In the genomic region with DNA sequence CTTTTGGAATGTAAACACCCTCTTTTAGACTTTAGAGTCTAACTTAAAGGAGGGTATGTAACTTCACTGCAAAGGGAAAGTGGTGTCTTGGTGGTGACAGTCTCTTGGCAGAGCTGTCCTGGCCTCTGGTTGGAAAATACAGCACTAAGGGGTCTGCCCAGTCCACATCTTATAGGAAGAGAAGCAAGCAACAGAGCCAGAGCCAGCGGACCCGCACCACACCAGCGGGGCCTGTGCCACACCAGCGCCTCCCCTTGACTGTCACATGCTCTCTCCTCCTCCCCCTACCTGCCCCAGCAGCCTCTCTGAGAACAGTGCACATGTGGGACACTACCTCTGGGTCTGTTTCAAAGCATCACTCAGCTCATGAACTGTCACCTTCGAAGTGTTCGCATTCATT, we compare ENCODE assay signal across 17 mouse cellular contexts. TPM values are rescaled to one million over a fixed set of nuclear protein-coding genes. Genes with fewer than 3 reads are reported as not detected.
A peak's percentile ranks its signal among the peaks of the same experiment; 100 is the strongest.
DNase-seq lines count a peak whose midpoint lies in the region; ATAC-seq and TF ChIP-seq lines count a peak whose summit lies in the region.
"Had no signal": no experiment of that assay in that cellular context is flagged by ENCODE, and none has a peak within 500 bp of the region (broad histone marks: within the 10 kb centered on the region; RNA-seq: fewer than 3 reads in every experiment).

No protein-coding gene starts in this region.

- no peaks in the 10 kb centered on the region for H3K36me3 ChIP-seq in hindbrain, embryonic 15.5 days
- no peaks in the 10 kb centered on the region for H3K36me3 ChIP-seq in hindbrain, embryonic 14.5 days (replicated peaks; ENCODE audit: control insufficient read depth, insufficient read depth)
- H3K36me3 ChIP-seq in midbrain, embryonic 13.5 days = no peaks in the 10 kb centered on the region
- H3K36me3 ChIP-seq in midbrain, embryonic 10.5 days = no peaks in the 10 kb centered on the region
- no peaks in the 10 kb centered on the region for H3K36me3 ChIP-seq in forebrain, embryonic 12.5 days (replicated peaks)
- H3K36me3 ChIP-seq in myocyte (ENCODE audit: control insufficient read depth, insufficient read depth) = no peaks in the 10 kb centered on the region
- H3K36me3 ChIP-seq: midbrain, embryonic 15.5 days had no signal

- 76% methylated on average over 6 of the region's 6 CpGs for WGBS in hindbrain, embryonic 15.5 days
- 60% methylated on average over 6 of the region's 6 CpGs for WGBS in hindbrain, embryonic 14.5 days
- WGBS in midbrain, embryonic 13.5 days = 62% methylated on average over 6 of the region's 6 CpGs
- 74% methylated on average over 6 of the region's 6 CpGs for WGBS in midbrain, embryonic 10.5 days
- WGBS in forebrain, embryonic 12.5 days = 66% methylated on average over 6 of the region's 6 CpGs

- DNase-seq in hindbrain, embryonic 14.5 days (ENCODE audit: low spot score) = no peak
- DNase-seq in midbrain, embryonic 10.5 days (ENCODE audit: low spot score) = no peak
- DNase-seq in cerebellum, adult 11-12 months = no peak
- DNase-seq: cerebellum, adult 2 months; cerebellum, postnatal 25 days; gastrocnemius, adult 2 months; kidney, adult 9 months; kidney, postnatal 14 days had no signal

- H3K4me3 ChIP-seq in hindbrain, embryonic 15.5 days = no peak overlapping the region
- no peak overlapping the region for H3K4me3 ChIP-seq in hindbrain, embryonic 14.5 days (replicated peaks; ENCODE audit: low read length)
- no peak overlapping the region for H3K4me3 ChIP-seq in midbrain, embryonic 13.5 days (replicated peaks)
- H3K4me3 ChIP-seq in midbrain, embryonic 10.5 days = no peak overlapping the region
- no peak overlapping the region for H3K4me3 ChIP-seq in forebrain, embryonic 12.5 days (replicated peaks)
- no peak overlapping the region for H3K4me3 ChIP-seq in myocyte
- H3K4me3 ChIP-seq: gastrocnemius, adult 2 months; midbrain, embryonic 15.5 days had no signal

- H3K27me3 ChIP-seq in hindbrain, embryonic 15.5 days = peaks cover 7% of the 10 kb centered on the region; the same call in 1 of the 2 replicates
- H3K27me3 ChIP-seq in hindbrain, embryonic 14.5 days (ENCODE audit: control insufficient read depth, insufficient read depth, low read length) = peaks cover 23% of the 10 kb centered on the region
- H3K27me3 ChIP-seq in midbrain, embryonic 13.5 days = peaks cover 75% of the 10 kb centered on the region
- H3K27me3 ChIP-seq in midbrain, embryonic 10.5 days (ENCODE audit: low read depth, poor library complexity, severe bottlenecking) = peaks cover 89% of the 10 kb centered on the region
- H3K27me3 ChIP-seq in forebrain, embryonic 12.5 days = peaks cover 40% of the 10 kb centered on the region
- no peaks in the 10 kb centered on the region for H3K27me3 ChIP-seq in myocyte (ENCODE audit: control insufficient read depth, insufficient read depth, insufficient read length)

- H3K4me2 ChIP-seq in hindbrain, embryonic 15.5 days = no peak overlapping the region
- H3K4me2 ChIP-seq in hindbrain, embryonic 14.5 days (replicated peaks) = no peak overlapping the region
- no peak overlapping the region for H3K4me2 ChIP-seq in midbrain, embryonic 13.5 days (replicated peaks)
- H3K4me2 ChIP-seq in forebrain, embryonic 12.5 days = 0 out of 2 replicates have a peak overlapping the region, but pooled peaks have one; percentile 19
- peak overlapping the region; percentile 48 for H3K4me2 ChIP-seq in myocyte (ENCODE audit: low read depth)
- H3K4me2 ChIP-seq: midbrain, embryonic 15.5 days had no signal

- H3ac ChIP-seq in myocyte (ENCODE audit: control insufficient read depth, insufficient read length) = no peak overlapping the region

- peaks cover 11% of the 10 kb centered on the region for H3K4me1 ChIP-seq in hindbrain, embryonic 15.5 days (replicated peaks)
- H3K4me1 ChIP-seq in hindbrain, embryonic 14.5 days (replicated peaks; ENCODE audit: control insufficient read depth, insufficient read depth, low read length) = peaks cover 8% of the 10 kb centered on the region
- H3K4me1 ChIP-seq in midbrain, embryonic 13.5 days (replicated peaks) = peaks cover 26% of the 10 kb centered on the region
- H3K4me1 ChIP-seq in midbrain, embryonic 10.5 days = peaks cover 28% of the 10 kb centered on the region
- peaks cover 27% of the 10 kb centered on the region for H3K4me1 ChIP-seq in forebrain, embryonic 12.5 days

- 0 out of 2 replicates have a peak, but pooled peaks have one; percentile 56 for ATAC-seq in hindbrain, embryonic 15.5 days (ENCODE audit: low FRiP score, low read depth)
- no peak for ATAC-seq in hindbrain, embryonic 14.5 days (ENCODE audit: low FRiP score)
- peak; percentile 27; the same call in 1 of the 2 replicates for ATAC-seq in midbrain, embryonic 13.5 days
- ATAC-seq in forebrain, embryonic 12.5 days (ENCODE audit: low FRiP score) = peak; percentile 27; the same call in 1 of the 2 replicates
- ATAC-seq: intestine, embryonic 16.5 days; midbrain, embryonic 15.5 days had no signal

- no peak overlapping the region for H3K9ac ChIP-seq in hindbrain, embryonic 15.5 days
- H3K9ac ChIP-seq in hindbrain, embryonic 14.5 days = no peak overlapping the region
- no peak overlapping the region for H3K9ac ChIP-seq in midbrain, embryonic 13.5 days (replicated peaks)
- no peak overlapping the region for H3K9ac ChIP-seq in forebrain, embryonic 12.5 days
- H3K9ac ChIP-seq: midbrain, embryonic 15.5 days had no signal

- TF ChIP-seq POLR2A in myocyte (IDR thresholded peaks at IDR 0.05; ENCODE audit: insufficient read length, low read depth) = no peak

- no peaks in the 10 kb centered on the region for H3K79me2 ChIP-seq in myocyte (ENCODE audit: control insufficient read depth, insufficient read depth)

- no peak overlapping the region for H3K27ac ChIP-seq in hindbrain, embryonic 15.5 days (replicated peaks)
- H3K27ac ChIP-seq in hindbrain, embryonic 14.5 days = no peak overlapping the region
- no peak overlapping the region for H3K27ac ChIP-seq in midbrain, embryonic 13.5 days
- H3K27ac ChIP-seq in midbrain, embryonic 10.5 days (replicated peaks) = no peak overlapping the region
- H3K27ac ChIP-seq in forebrain, embryonic 12.5 days = peak overlapping the region; percentile 62
- H3K27ac ChIP-seq: gastrocnemius, adult 2 months; midbrain, embryonic 15.5 days had no signal

- H3K9me3 ChIP-seq in hindbrain, embryonic 15.5 days = no peaks in the 10 kb centered on the region
- no peaks in the 10 kb centered on the region for H3K9me3 ChIP-seq in hindbrain, embryonic 14.5 days (ENCODE audit: control insufficient read depth, low read length)
- H3K9me3 ChIP-seq in midbrain, embryonic 13.5 days = no peaks in the 10 kb centered on the region
- no peaks in the 10 kb centered on the region for H3K9me3 ChIP-seq in midbrain, embryonic 10.5 days (replicated peaks)
- H3K9me3 ChIP-seq in forebrain, embryonic 12.5 days = no peaks in the 10 kb centered on the region
- H3K9me3 ChIP-seq: midbrain, embryonic 15.5 days had no signal

TF ChIP-seq in myocyte, 11 proteins besides CTCF, POLR2A, EP300 and RAD21:
- no peak for TF ChIP-seq USF1 (IDR thresholded peaks at IDR 0.05; ENCODE audit: low read depth)
TF ChIP-seq in myocyte: peak in this region for 0.

RNA-seq across cellular contexts. Expression of a gene that starts 48.5 kb away (rescaled TPM):
- polyA plus RNA-seq in hindbrain, embryonic 15.5 days (2015; fragmentation: Nextera tagmentation; extraction: Ambion mirVana) = not detected in 2 replicates
- polyA plus RNA-seq in hindbrain, embryonic 14.5 days (2014; fragmentation: Nextera tagmentation; extraction: Ambion mirVana) = not detected in 2 replicates
- polyA plus RNA-seq in midbrain, embryonic 13.5 days (2015; fragmentation: Nextera tagmentation; extraction: Ambion mirVana) = not detected in 2 replicates
- polyA plus RNA-seq in midbrain, embryonic 10.5 days (2016; fragmentation: Nextera tagmentation; extraction: Ambion mirVana) = not detected in 2 replicates
- polyA plus RNA-seq in forebrain, embryonic 12.5 days (2016; fragmentation: Nextera tagmentation; extraction: Ambion mirVana) = not detected in 2 replicates
- not detected for polyA plus RNA-seq in myocyte (2012; fragmentation: generic; extraction: Trizol)
- polyA plus RNA-seq: C2C12; cerebellum, adult 2 months; limb, embryonic 11.5 days; lung, postnatal 0 days; midbrain, embryonic 15.5 days had no signal

RNA-seq across cellular contexts. Expression of a gene that starts 57.4 kb away (rescaled TPM):
- 7.4 and 8.4 TPM in 2 replicates for polyA plus RNA-seq in hindbrain, embryonic 15.5 days (2015; fragmentation: Nextera tagmentation; extraction: Ambion mirVana)
- 6.9 and 7.9 TPM in 2 replicates for polyA plus RNA-seq in hindbrain, embryonic 14.5 days (2014; fragmentation: Nextera tagmentation; extraction: Ambion mirVana)
- 3.7 and 4.4 TPM in 2 replicates for polyA plus RNA-seq in midbrain, embryonic 13.5 days (2015; fragmentation: Nextera tagmentation; extraction: Ambion mirVana)
- polyA plus RNA-seq in midbrain, embryonic 10.5 days (2016; fragmentation: Nextera tagmentation; extraction: Ambion mirVana) = 0.56 and 0.68 TPM in 2 replicates
- polyA plus RNA-seq in forebrain, embryonic 12.5 days (2016; fragmentation: Nextera tagmentation; extraction: Ambion mirVana) = 1.1 and 1.3 TPM in 2 replicates
- 2.4 TPM for polyA plus RNA-seq in myocyte (2012; fragmentation: generic; extraction: Trizol)

Comparison
In these comparisons a context has a peak if more than half of its experiments do, and no peak if none do; other contexts are left out.
1. H3K4me2 ChIP-seq: peak in forebrain, embryonic 12.5 days (single experiment) and myocyte (single experiment); none in hindbrain, embryonic 15.5 days (single experiment), hindbrain, embryonic 14.5 days (single experiment) and midbrain, embryonic 13.5 days (single experiment).